Mouse (Mus musculus): Measurements from ENCODE around the gene Rad51d. TPM values are rescaled to one million over a fixed set of nuclear protein-coding genes. Genes with fewer than 3 reads are reported as not detected.
A peak's percentile ranks its signal among the peaks of the same experiment; 100 is the strongest.

Rad51d gene
- total RNA-seq, 1 experiment, result 9.1 TPM

- Histone ChIP-seq H3K9ac (ENCODE audit: insufficient read depth, low read depth, low read length, poor library complexity, severe bottlenecking) (no peak overlapping the region), H3K4me3 (ENCODE audit: insufficient read depth in 1 of 2, low read depth in 1 of 2, low read length in 2 of 2, poor library complexity in 1 of 2, severe bottlenecking in 1 of 2) (peak overlapping the region in 1 of 2 experiments; percentile 40; a peak in 1 of 4 replicates), H3K9me3 (ENCODE audit: control insufficient read depth, insufficient read depth, low read depth, low read length) (no peaks in the 10 kb centered on the region), H3K27ac (ENCODE audit: insufficient read depth, low read depth, low read length, poor library complexity, severe bottlenecking) (no peak overlapping the region), H3K36me3 (ENCODE audit: control insufficient read depth, insufficient read depth, low read length, poor library complexity, severe bottlenecking) (no peaks in the 10 kb centered on the region), H3K4me1 (ENCODE audit: control insufficient read depth in 2 of 2, insufficient read depth in 2 of 2, low read length in 2 of 2, poor library complexity in 1 of 2) (peaks cover 0 to 6% of the 10 kb centered on the region in 2 experiments; a peak in 1 of 4 replicates)
- DNase-seq (ENCODE audit: low read depth, low spot score), result peak; percentile 76
- peak; percentile 31; the same call in 1 of the 2 replicates for TF ChIP-seq ZC3H11A (IDR thresholded peaks at IDR 0.05; ENCODE audit: borderline replicate concordance, low read depth, low read length)
- TF ChIP-seq MAFK (IDR thresholded peaks at IDR 0.05; ENCODE audit: insufficient read depth, low read depth, low read length), result no peak
- in situ Hi-C loops (cut with MboI; ENCODE audit: low sequenced_read_pairs in 2 of 2, unreplicated experiment in 2 of 2), result loop anchor here in 1 of 2 experiments (10.0 kb wide), 1 partner anchor 130 kb away; no protein-coding TSS in a partner anchor
Measured at GRCm38 (mm10) chr11:82914711-82915352, 24.4 kb upstream of the Rad51d start.

GRCm38 (mm10) chr11:82910679-82911389, 20.4 kb upstream of the Rad51d start:
- Histone ChIP-seq H3K9me3 (ENCODE audit: control insufficient read depth, insufficient read depth, low read depth, low read length) (no peaks in the 10 kb centered on the region), H3K9ac (ENCODE audit: insufficient read depth, low read depth, low read length, poor library complexity, severe bottlenecking) (no peak overlapping the region), H3K36me3 (ENCODE audit: control insufficient read depth, insufficient read depth, low read length, poor library complexity, severe bottlenecking) (peaks cover 6% of the 10 kb centered on the region; the same call in 1 of the 2 replicates), H3K27ac (ENCODE audit: insufficient read depth, low read depth, low read length, poor library complexity, severe bottlenecking) (no peak overlapping the region), H3K4me1 (ENCODE audit: control insufficient read depth in 2 of 2, insufficient read depth in 2 of 2, low read length in 2 of 2, poor library complexity in 1 of 2) (peaks cover 0 to 14% of the 10 kb centered on the region in 2 experiments; a peak in 1 of 4 replicates), H3K4me3 (ENCODE audit: insufficient read depth in 1 of 2, low read depth in 1 of 2, low read length in 2 of 2, poor library complexity in 1 of 2, severe bottlenecking in 1 of 2) (no peak overlapping the region)
- no peak for TF ChIP-seq MAFK (IDR thresholded peaks at IDR 0.05; ENCODE audit: insufficient read depth, low read depth, low read length)
- TF ChIP-seq ZC3H11A (IDR thresholded peaks at IDR 0.05; ENCODE audit: borderline replicate concordance, low read depth, low read length), result no peak
- no peak for TF ChIP-seq HCFC1 (IDR thresholded peaks at IDR 0.05; ENCODE audit: borderline replicate concordance, insufficient read depth, low read length)
- TF ChIP-seq ZNF384 (IDR thresholded peaks at IDR 0.05; ENCODE audit: low read depth, low read length), result no peak
- TF ChIP-seq CHD2 (IDR thresholded peaks at IDR 0.05; ENCODE audit: low read depth, low read length), result no peak
- no peak for DNase-seq (ENCODE audit: low read depth, low spot score)
- in situ Hi-C loops (cut with MboI; ENCODE audit: low sequenced_read_pairs in 2 of 2, unreplicated experiment in 2 of 2), result loop anchor here in 1 of 2 experiments (10.0 kb wide), 1 partner anchor 134 kb away; no protein-coding TSS in a partner anchor

GRCm38 (mm10) chr11:82910250-82910649, 19.8 kb upstream of the Rad51d start, which contains the start of gene Unc45b:
Gene Unc45b (plus strand): TSS chr11:82910550.
- H3K27ac ChIP-seq (ENCODE audit: insufficient read depth, low read depth, low read length, poor library complexity, severe bottlenecking), result no peak within 1 kb of the TSS
- in situ Hi-C loops (cut with MboI; ENCODE audit: low sequenced_read_pairs in 2 of 2, unreplicated experiment in 2 of 2), result loop anchor here in 1 of 2 experiments (10.0 kb wide), 1 partner anchor 135 kb away; no protein-coding TSS in a partner anchor
- no peak within 1 kb of the TSS for H3K4me3 ChIP-seq (ENCODE audit: insufficient read depth in 1 of 2, low read depth in 1 of 2, low read length in 2 of 2, poor library complexity in 1 of 2, severe bottlenecking in 1 of 2)
- H3K9me3 ChIP-seq (ENCODE audit: control insufficient read depth, insufficient read depth, low read depth, low read length), result no peaks in the 10 kb centered on the region
- DNase-seq (ENCODE audit: low read depth, low spot score), result no peak
- H3K4me1 ChIP-seq (ENCODE audit: control insufficient read depth in 2 of 2, insufficient read depth in 2 of 2, low read length in 2 of 2, poor library complexity in 1 of 2), result peaks cover 2 to 14% of the 10 kb centered on the region in 2 experiments; a peak in 1 of 4 replicates
- H3K9ac ChIP-seq (ENCODE audit: insufficient read depth, low read depth, low read length, poor library complexity, severe bottlenecking), result no peak within 1 kb of the TSS
- no peak for TF ChIP-seq ZNF384 (IDR thresholded peaks at IDR 0.05; ENCODE audit: low read depth, low read length)
- no peak for TF ChIP-seq HCFC1 (IDR thresholded peaks at IDR 0.05; ENCODE audit: borderline replicate concordance, insufficient read depth, low read length)
- no peak for TF ChIP-seq CHD2 (IDR thresholded peaks at IDR 0.05; ENCODE audit: low read depth, low read length)
- TF ChIP-seq MAFK (IDR thresholded peaks at IDR 0.05; ENCODE audit: insufficient read depth, low read depth, low read length), result no peak
- TF ChIP-seq ZC3H11A (IDR thresholded peaks at IDR 0.05; ENCODE audit: borderline replicate concordance, low read depth, low read length), result no peak
- H3K36me3 ChIP-seq (ENCODE audit: control insufficient read depth, insufficient read depth, low read length, poor library complexity, severe bottlenecking), result peaks cover 9% of the 10 kb centered on the region

- Histone ChIP-seq H3K36me3 (ENCODE audit: control insufficient read depth, insufficient read depth, low read length, poor library complexity, severe bottlenecking) (peaks cover 25% of the 10 kb centered on the region), H3K9ac (ENCODE audit: insufficient read depth, low read depth, low read length, poor library complexity, severe bottlenecking) (peak overlapping the region; percentile 57), H3K9me3 (ENCODE audit: control insufficient read depth, insufficient read depth, low read depth, low read length) (no peaks in the 10 kb centered on the region), H3K4me1 (ENCODE audit: control insufficient read depth in 2 of 2, insufficient read depth in 2 of 2, low read length in 2 of 2, poor library complexity in 1 of 2) (peaks cover 2 to 14% of the 10 kb centered on the region in 2 experiments; a peak in 1 of 4 replicates), H3K4me3 (ENCODE audit: insufficient read depth in 1 of 2, low read depth in 1 of 2, low read length in 2 of 2, poor library complexity in 1 of 2, severe bottlenecking in 1 of 2) (peak overlapping the region; percentile 79 to 95; a peak in 3 of 4 replicates), H3K27ac (ENCODE audit: insufficient read depth, low read depth, low read length, poor library complexity, severe bottlenecking) (no peak overlapping the region)
- DNase-seq (ENCODE audit: low read depth, low spot score), result no peak
- in situ Hi-C loops (cut with MboI; ENCODE audit: low sequenced_read_pairs in 2 of 2, unreplicated experiment in 2 of 2), result no loop called here
- TF ChIP-seq CHD2 (IDR thresholded peaks at IDR 0.05; ENCODE audit: low read depth, low read length) (no peak), ZC3H11A (IDR thresholded peaks at IDR 0.05; ENCODE audit: borderline replicate concordance, low read depth, low read length) (no peak), MAFK (IDR thresholded peaks at IDR 0.05; ENCODE audit: insufficient read depth, low read depth, low read length) (no peak), ZNF384 (IDR thresholded peaks at IDR 0.05; ENCODE audit: low read depth, low read length) (no peak), HCFC1 (IDR thresholded peaks at IDR 0.05; ENCODE audit: borderline replicate concordance, insufficient read depth, low read length) (no peak)
Measured at GRCm38 (mm10) chr11:82908608-82908989, 18.2 kb upstream of the Rad51d start.

Measured in ES-E14 (cell line).